Mouse (Mus musculus) T-cell, adult 2 months (primary cell): ENCODE results near the gene Glul.
A peak's percentile ranks its signal among the peaks of the same experiment; 100 is the strongest.
"Not testable (repeated sequence)": the region's sequence is repeated elsewhere in the genome, so short reads cannot be mapped to it uniquely, and the experiment has no call there.

Source experiments
- DNase-seq: peaks from one replicate; pipeline ENCODE4 v3.0.0; 2022; ENCODE audit warnings: low spot score

Gene Glul

DNA sequence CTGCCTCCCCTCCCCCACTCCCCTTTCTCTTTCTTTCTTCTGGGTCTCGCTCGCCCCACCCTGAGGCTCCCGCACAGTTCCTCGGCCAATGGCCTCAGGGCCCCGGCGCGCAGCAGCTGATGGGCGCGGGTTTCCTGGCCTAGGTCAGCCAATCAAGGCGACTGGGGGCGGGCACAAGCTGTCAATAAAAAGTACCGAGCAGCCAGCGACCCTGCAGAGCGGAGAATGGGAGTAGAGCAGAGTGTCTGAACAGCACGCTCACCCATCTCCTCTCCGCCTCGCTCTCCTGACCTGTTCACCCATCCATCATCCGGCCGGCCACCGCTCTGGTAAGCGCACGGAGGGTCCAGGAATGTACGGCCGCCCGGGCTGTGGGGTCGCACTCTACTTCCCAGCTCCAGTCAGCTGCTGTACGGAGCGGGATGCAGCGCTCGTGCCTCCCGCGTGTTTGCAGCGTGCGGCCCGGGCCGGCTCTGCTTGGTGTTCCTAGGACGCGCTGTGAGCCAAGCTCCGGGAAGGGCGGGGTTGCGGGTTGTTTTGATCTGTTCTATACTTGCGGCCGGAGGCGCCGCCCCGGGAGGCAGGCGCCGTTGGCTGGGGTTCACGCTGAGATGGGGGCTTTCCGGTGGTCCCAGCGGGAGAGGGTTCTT lies at the start of gene Glul, which contains the start of gene Teddm2:
Glul (plus strand) TSS at position 214 of the 650 bp plus-strand sequence.
Teddm2 (minus strand) TSS at position 498 of the 650 bp plus-strand sequence.
- peak; percentile 95 for DNase-seq

DNA sequence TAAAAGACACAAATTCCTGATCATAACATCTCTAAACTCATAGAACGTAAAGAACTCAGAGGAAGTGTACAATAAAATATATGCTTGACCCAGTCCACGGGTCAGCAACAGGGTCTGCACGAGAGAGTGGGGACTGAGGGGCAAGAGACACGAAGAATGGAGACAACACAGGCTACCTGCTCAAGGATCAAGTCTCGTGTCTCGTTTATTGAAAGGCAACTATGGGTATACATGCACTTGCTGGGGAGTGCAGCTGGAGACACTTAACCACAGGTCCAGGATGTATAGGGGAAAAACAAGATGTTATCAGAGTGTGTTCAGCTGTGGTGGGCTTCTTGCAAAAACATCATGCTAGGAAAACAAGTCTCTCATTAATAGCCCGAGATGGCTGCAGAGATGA lies 47.0 kb upstream of the Glul start:
- DNase-seq: peak; percentile 6

DNA sequence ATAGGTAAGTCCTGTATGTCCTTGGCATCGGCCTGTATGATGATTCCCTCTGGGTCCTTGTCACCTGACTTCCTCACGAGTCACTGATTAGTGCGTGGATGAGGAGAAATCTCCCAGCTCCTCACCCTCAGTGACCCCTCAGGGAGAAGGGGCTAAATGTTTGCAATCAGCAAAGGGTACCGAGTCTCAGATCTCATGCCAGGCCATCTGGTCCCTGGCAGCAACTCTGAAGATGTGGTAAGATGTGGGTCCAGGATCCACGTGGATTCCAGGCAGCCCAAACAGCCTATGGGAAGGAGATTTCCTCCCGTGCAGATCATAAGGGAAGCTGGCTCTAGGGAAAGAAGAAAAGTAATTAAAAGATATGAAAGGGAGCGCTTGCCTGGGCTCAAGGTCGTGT lies 43.8 kb upstream of the Glul start:
- DNase-seq: no peak

DNA sequence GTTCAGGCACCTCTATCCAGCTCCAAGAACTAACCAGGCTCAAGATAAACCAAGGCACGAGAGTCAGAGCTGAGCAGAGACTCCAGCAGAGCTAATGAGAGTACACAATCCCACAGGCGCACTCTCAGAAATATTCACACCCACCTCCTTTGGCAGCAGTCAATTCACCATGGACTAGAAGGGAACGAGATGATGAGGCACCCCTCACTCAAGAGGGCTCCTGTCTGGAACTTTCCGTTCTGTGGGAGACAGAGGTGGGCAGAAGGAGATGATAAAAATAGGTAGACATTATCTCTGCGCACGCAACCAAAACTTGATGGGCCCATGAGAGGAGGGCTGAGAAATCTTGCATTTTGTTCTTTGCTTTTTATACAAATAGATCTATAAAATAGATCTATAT lies 25.7 kb upstream of the Glul start, which contains the start of gene Teddm1b:
Teddm1b (plus strand) TSS at position 301 of the 400 bp plus-strand sequence.
- no peak for DNase-seq

DNA sequence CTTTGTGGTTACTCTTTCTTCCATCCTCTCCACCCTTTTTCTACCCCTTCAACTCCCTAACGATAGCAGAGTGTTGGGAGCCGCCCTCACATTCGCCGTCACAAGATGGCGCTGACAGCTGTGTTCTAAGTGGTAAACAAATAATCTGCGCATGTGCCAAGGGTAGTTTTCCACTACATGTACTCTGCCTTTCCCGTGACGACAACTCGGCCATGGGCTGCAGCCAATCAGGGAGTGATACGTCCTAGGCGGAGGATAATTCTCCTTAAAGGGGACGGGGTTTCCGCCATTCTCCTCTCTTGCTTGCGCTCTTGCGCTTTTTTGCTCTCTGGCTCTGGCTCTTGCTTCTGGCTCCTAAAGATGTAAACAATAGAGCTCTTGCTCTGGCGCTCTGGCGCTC lies 19.4 kb upstream of the Glul start:
- not testable (repeated sequence) for DNase-seq

DNA sequence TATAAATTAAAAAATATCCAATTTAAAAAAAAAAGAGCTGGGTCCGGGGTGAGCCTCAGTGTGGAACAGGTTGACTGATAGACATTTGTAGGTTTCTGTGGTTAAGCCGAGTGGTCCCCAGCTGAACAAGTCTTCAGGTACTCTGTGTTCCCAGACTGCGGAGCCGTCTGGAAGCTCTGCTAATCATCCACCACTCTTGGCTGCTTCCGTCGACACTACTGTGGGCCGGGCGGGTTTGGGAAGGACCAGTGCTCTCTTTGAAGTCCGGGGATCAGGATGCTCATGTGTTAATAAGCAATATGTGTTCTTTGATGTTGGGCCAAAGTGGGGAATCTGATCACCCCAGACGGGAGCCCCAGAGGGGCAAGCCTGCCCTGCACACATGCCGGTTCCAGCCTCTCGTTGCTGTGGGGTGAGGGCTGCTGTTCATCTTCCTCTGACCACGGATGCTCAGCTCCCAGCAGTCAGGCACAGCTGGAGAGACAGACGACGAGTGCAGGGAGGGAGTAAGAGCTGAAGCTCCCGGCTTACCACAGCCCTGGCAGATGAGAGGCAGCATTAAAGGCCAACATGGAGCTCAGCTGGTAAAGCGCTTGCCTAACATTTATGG lies 13.6 kb upstream of the Glul start:
- no peak for DNase-seq

DNA sequence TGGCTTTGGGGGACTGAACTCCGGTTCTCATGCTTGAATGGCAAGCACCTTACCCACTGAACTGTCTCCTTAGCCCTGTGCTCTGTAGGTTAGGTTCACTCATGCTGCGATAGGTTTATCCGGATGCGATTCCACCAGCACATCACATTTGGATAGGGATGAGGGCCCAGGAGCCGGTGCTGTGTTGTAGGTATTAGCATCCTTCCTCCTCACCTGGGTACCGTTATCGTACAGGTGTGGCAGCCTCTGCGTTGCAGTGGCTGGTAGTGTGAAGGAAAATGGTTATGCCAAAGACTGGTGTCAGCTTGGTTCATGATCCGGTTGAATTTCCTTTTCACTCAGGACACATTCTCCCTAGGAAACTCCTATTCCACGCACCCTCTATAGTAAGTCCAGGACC lies 9.6 kb upstream of the Glul start:
- DNase-seq: no peak

DNA sequence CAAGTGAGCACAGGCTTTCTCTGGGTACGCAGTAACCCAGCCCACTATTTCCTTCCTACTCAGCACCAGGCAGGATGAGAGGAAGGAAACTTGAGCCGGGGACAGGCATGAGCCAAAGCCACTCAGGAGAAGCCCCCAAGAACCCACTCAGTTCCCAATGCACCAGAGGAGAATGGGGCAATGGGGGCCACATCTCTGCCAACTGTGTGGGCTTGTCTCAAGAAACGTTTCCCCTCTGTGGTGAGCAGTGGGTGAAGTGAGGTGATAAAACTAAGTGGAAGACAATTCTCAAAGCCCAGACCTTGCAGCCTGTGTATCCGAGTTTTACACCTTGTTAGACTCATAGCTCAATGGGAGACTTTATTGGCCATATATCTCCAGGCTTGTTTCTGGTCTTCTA lies 8.3 kb upstream of the Glul start, which contains the start of gene Teddm1a:
Teddm1a (plus strand) TSS at position 301 of the 400 bp plus-strand sequence.
- DNase-seq: no peak

DNA sequence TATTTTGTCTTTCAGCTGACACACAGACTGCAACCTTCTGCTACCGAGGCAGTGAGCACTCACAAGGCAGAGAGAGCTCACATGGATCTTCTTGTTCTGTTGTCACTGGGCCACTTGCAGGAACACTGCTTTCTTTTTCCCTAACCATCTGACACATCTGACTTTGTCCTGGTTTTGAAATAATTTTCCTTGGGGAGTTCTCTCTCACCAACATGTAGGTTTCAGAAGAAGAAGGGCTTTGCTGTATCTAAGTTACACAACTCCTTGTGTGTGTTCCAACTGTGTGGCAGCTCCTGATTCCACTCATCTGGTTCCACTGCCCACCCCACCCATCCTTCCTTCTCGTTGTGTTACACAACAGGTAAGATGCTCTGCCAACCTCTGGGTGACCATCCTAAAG lies 6.0 kb upstream of the Glul start:
- no peak for DNase-seq

DNA sequence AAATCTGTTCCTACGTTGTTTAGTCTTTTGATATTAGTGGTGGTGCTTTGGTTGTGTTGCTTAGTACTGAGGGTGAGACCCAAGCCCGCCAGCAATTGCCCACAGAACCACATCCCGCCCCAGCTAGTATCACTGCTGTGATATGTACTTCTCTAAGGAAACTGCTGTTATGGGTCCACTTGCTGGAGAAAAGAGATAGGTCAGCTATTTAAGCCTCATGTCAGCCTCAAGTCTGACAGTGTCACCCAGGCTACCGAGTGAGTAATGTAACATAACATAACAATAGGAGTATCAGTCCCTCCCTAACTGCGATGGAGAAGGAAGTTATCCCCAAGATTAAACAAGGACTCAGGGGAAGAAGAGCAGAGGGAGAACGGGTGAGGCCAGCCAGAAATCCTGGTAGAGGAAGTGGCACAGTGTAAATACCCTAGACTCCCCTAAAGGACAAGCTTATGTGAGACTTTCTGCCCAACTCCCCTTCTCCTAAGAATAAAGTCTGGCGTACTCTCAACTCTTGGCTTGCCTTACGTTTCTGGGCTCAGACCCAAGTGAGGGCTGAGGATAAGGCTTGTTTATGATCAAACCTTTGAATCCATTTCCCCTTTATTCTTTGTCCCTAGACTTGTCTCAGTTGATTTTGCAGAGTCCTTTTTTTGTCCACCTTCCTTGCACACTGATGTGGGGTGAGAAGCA lies 5.4 kb upstream of the Glul start:
- no peak for DNase-seq

DNA sequence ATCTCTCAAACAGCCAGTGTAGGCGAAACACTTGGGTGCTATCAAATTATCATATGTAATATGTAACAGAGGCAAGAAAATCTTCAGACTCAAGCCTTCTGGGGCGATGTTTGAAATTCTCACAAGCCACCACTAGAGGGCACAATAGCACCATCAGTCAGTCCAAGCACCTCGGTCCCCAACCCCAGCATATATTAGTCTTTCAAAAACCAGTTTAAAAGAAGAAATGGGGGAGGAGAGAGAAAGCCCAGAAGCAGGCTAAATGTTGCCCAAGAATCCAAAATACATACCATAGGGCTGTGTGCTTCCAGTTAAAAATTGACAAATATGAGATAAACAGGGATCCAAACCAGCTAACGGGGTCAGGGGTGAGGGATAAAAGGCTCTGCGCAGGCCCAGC lies 4.8 kb upstream of the Glul start:
- DNase-seq: peak; percentile 68

DNA sequence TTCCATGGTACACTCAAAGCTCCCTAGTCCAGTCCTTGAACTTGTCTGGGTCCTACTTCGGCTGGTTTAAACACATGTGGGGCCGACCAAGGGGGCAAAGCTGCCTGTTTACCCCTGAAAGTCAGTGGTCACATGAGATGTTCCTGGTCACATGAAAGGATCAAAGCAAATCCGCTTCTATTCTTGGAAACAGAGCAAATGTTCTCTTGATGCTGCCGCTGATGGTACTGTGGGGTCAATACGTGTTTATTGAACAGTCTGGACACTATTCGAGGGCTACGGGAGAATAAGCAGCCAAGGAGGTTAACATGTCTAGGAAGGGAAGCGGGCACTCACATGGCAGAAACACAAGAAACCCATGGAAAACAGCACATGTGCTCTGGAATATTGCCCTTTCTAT lies 2.5 kb upstream of the Glul start:
- DNase-seq: no peak

DNA sequence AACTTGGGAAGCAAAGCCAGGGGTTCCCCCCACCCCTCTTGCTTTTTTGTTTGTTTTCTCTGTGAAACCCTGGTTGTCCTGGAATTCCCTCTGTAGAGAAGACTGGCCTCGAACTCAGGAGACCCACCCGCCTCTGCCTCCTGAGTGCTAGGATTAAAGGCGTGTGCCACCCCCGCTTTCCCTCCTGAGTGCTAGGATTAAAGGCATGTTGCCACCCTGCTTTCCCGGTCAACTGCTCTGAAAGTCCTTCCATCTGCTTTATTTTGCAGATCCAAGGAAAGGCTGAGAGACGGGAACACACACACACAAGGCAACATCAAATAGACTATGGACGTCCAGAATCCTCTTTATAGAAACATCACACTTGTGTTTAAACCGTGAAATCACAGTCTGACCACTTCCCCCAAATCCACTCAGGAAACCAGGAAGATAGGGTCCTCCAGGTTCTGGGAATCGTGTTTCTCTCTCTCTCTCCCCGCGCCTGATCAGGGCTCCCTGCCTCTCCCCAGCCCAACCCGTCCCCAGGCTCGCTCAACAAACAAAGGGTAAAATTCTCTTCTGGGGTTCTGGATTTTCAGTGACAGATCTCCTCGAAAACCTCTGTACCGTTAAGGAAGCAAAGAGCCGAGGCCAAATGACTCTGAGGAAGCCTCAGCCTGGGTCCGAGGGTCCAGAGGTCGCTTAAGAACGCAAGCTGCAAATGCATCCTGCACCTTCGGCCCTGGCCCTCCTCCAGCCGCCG lies 584 bp upstream of the Glul start:
- DNase-seq: no peak

DNA sequence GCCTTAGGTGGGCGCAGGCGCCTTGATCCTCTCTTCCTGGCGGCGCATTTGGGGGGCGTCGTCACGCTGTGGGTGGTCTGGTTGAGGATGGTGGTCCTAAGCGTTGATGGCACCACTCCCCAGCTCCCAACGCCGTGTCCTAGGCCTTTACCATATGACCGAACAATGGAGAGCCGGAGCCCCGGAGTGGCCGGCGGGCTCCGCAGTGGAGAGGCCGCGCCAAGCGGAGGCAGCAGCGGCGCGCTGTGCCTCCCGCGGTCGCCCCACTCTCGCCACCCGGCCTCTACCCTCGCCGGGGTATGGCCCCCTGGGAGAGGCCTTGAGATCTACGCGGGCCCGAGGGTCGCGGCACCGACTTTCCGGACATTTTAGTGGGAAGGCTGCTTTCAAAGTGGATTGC lies 637 bp downstream of the Glul start:
- no peak for DNase-seq

DNA sequence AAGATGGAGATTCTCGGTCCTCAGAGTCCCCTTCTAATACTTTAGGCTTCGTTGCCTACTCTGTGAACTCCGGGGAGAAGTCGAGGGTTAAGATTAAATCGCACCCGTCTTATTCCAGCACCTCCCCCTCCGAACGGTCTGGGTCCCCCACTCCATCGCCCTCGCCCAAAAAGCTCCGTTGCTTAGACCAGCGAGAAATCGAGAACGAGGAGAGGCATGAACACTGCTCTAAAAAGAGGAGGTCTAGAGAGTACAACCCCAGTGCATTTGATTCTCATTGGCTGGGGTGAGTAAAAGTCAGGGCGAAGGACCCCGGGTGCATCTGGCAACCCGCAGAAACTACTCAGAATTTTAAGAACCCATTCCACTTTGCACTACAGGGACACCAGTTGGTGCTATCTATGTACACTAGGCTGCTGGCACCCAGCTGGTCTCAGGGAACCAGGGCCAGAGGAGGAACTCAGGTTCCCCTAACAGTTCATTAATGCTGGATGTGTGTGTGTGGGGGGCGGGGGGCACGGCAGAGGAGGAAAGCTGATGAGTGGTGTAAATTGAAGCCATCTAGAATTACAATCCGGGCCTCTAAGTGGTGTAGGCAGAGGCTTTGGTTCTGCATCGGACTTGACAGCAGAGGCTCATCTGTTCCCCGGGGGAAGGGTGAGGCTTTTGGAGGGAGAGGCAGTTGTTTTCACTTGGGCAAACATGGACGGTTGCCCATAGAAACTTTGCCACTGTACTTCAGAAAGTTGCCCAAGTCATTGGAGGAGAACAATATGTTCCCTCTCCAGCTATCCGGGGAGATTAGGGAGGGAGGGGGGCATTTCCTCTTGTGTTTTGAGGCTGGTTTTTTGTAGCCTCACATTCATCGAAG lies 1.4 kb downstream of the Glul start:
- peak; percentile 25 for DNase-seq

DNA sequence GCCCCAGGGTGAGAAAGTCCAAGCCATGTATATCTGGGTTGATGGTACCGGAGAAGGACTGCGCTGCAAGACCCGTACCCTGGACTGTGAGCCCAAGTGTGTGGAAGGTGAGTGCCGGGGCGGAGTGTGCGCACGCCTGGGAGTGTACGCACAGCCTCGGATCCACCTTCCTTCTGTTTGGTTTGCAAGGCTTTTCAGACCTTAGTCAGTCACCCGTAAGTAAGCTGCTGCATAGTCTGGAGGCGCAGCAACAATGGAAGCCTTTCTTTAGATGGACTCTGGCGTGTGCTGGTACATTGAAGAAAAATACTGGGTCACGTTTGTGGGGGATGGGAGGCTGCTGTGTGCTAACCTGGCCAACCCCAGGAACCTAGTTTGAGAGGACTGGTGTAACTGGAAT lies 3.3 kb downstream of the Glul start:
- DNase-seq: no peak

DNA sequence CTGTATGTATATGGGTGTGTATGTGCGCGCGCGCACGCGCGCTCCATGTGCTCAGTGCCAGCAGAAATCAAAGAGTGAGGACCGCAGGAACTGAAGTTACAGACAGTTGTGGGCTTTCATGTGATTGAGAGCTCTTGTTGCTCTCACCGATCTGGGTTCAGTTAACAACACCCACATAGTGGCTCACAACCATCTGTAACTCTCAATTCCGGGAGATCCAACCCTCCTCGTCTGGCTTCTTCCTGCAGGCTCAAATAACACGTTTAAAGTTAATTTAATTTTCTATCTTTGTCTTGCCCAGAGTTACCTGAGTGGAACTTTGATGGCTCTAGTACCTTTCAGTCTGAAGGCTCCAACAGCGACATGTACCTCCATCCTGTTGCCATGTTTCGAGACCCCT lies 4.5 kb downstream of the Glul start:
- DNase-seq: no peak

DNA sequence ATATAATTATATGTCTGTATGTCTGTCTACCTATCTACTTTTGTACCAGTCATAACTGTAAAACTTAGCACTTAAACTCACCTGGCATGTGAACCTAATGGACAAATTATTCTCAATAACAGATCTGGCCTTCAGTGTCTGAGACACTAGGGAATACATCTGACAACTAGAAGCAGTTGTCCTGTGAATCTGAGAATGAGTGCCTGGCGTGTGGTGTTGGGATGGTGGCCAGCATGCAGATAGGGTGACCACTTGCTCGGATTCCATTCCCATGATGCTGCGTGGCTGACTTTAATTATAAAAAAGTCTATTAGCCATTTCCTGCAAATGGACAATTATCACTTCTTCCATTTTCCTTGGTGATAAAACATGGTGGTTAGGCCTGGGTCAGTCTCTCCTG lies 6.1 kb downstream of the Glul start:
- DNase-seq: no peak

DNA sequence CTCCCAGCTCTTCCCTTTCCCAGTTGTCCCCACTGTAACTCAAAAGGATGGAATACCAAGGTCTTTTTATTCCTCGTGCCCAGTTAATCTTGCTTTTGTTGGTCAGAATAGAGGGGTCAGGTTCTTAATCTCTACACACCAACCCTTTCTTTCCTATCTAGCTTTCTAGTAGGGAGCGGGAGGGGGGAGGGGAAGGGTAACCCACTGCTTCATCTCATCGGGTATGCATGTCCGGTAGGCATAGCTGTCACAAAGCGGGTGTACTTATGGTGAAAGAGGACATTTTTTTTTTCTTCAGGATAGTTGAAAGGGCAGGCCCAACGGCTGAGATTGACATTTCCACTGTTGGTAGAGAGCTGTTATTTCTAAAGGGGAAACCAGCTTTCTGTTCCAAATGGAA lies 8.5 kb downstream of the Glul start:
- DNase-seq: no peak

DNA sequence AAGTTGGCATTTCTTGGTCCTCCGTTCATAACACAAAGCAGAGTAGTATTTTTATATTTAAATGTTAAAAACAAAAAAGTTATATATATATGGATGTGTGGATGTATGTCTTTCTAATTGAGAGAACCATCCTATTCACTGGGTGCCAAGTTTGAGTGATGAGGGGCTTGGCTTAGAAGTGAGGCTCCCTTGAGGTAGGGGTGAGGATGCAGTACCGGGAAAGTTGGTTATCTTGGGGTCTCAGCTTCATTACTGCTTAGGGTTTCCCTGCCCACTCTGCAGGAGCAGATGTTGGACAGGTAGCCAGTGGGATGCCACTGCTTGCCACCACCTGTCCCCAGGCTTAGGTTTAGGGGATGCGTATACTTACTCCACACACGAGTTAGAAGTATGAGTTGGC lies 9.0 kb downstream of the Glul start:
- DNase-seq: no peak

DNA sequence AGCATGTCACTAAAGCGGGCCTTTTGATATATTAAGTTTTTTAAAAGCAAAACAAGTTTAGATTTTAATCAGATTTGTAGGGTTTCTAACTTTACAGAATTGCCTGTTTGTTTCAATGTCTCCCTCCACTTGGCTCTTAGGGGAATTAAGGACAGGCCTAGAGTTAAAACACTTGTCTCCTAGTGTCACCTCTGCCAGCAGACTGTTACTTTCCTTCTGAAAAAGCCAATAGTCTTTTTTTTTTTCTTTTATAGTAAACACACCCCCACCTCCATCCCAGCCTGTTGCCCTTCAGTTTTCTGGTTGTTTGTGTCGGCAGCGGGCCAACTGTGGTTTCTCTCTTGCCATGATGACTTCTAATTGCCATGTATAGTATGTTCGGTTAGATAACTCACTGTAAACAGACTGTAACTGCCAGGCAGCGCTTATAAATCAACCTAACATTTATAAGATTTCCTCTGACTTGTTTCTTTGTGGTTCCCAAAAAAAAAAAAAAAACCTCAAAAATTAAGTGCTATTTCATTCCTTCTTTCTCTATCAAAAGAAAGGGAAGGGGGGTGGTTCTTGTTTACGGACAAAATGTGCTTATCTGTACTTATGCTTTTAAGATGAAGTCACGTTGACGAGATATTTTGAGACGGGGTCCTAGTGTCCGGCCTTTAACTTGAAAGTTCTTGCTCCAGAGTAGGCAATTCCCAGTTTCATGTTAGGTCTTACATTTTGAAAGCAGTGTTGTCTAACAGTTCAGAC lies 9.6 kb downstream of the Glul start:
- no peak for DNase-seq
